Mouse (Mus musculus) thymus, postnatal 0 days (tissue): ENCODE data around the gene Stim2. TPM values are rescaled to one million over a fixed set of nuclear protein-coding genes. Genes with fewer than 3 reads are reported as not detected.

Experiments used
- DNase-seq: peaks from one replicate; pipeline ENCODE4 v3.0.0-alpha.2; 2015; ENCODE audit warnings: low spot score
- polyA plus RNA-seq: library from polyadenylated mRNA; unstranded; fragments of >200 nt; fragmentation: Nextera tagmentation; extraction: Ambion mirVana; gene quantifications from 2 replicates; pipeline ENCODE4 v1.2.1, GENCODE M21; 2015

Stim2 gene
- polyA plus RNA-seq, 1 experiment from 2014 or later: 28.8 TPM

- no peak for DNase-seq
These were observed 112.5 kb downstream of the Stim2 start for GRCm38 (mm10) chr5:54110789-54111188.

DNA sequence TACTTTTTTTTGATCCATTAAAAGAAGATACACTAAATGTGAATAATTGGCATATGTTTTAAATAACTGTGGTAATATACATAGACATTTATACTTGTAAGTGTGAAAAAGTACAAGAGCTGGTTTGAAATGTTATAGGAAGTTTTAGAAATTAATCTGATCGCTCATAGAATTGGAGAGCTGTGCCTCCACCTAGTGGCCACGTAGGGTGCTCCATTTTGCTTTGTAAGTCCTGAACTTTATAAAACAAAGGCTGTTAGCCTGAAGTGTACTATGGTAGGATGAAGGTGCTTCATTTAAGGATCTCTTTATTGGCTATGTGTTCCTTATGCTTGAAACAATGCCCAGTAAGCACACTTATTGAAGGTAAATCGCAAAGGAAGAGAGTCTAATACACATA, 115.0 kb downstream of the Stim2 start:
- peak; percentile 70 for DNase-seq

DNA sequence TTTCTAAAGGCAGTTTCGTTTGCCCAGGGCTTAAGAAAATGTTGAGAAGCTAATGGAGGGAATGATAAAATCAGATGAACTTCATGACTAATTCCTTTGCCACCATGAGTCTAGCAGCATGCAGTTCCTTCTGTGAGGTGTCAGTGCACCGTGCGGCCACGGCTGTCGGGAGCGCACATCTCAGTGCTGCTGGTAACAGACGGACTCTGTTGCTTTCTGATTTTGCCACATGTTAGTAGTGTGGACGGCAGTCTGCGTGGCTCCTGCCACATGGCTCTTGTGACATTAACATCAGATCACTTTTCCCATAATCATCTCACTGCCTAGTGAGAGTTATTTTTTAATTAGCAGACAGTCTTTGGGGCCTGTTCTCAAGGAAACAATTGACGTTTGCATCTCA, 118.2 kb downstream of the Stim2 start:
- no peak for DNase-seq

GRCm38 (mm10) chr5:54118410-54119212, 120.3 kb downstream of the Stim2 start:
- no peak for DNase-seq

- DNase-seq: no peak
These were observed 149.9 kb downstream of the Stim2 start for GRCm38 (mm10) chr5:54148091-54148795.

DNA sequence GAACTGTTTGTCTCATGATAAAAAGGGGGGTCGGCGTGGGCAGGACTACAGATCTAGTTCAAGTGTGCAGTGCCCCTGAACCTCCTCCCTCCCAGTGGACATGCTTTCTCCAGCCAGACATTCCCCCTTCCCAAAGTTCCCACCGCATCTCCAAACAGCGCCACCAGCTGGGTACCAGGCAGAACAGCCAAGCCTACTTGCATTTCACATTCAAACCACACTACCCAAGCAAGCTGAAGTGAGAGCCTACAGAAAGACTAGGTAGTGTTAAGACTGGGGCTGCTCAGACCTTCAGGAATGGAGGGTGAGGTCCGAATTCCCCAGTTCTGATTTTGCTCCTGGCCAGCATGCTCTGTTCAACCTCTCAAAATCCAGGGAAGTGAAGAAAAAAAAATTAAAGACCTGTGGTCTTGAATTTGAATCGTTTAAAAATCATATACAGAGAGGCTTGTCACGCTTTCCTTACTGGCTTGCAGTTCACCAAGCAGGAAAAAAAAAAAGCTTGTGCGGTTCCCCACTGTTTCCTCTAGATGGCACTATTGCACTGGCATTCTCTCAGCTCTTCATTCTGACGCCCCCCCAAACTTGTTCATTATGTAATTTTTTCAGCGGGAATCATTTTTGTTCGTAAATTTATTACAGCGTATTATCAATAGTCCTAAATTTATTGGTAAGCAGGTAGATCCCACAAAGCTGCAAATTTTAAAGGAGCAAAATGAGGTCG, 156.4 kb downstream of the Stim2 start:
- peak; percentile 67 for DNase-seq

GRCm38 (mm10) chr5:54155227-54155776, 157.0 kb downstream of the Stim2 start:
- DNase-seq: no peak

GRCm38 (mm10) chr5:54155916-54156315, 157.6 kb downstream of the Stim2 start:
- DNase-seq: no peak

DNA sequence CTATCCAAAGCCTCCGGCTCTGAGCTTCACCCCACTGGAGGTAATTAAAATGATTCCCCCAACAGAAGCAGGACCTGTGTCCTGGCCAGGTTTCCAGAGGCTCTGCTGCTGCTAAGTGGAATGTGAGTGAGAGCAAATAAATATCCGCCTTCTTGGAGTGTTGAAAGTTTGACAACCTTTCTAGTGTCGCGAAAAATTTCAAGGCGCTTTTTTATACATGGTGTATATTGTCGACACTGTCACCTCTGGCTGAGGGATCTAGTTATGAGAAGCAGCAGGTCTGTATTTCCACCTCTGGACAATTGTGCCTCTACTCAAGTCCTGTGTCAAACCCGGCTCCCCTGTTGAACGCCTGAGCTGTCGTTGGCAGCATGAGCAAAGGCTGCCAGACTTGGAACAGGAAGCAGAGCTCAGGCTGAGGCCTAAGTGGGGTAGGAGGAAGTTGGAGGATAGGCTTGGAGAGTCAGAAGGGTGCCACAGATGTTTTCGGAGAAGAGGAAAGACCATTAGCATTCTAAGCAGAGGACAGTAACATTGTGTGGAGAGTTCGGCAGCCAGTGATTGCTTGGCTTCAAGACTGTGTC, 158.7 kb downstream of the Stim2 start:
- peak; percentile 12 for DNase-seq

- DNase-seq: no peak
These were observed 159.9 kb downstream of the Stim2 start for GRCm38 (mm10) chr5:54158230-54158629.

DNA sequence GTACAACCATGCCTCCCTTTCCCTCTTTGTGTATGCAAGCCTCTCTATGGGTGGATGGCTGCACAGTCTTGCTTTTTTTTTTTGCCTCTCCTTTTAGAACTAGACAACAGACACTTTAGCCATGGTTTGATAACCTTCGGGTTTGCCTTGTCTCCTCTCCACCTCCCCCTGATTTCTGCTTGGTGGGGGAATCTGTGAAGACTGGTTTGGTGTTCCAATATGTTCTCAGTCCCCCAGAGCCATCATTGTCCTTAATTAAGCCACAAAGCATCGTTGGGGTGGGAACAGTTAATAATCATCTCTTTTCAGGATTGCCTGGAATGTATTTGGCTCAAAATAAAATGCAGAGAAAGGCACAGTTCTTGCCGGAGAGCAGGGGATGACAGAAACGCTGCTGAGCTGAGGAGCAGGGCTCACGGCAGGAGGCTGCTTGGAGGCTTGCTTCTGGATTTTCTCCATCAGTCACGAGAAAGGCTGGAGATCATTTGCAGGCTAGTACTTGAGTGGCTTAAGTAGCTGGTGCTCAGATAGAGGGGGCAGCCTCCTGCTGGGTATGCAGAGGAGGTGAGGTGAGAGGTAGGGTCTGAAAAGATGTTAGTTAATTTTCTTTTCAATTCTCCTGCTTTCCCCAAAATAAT, 161.0 kb downstream of the Stim2 start:
- no peak for DNase-seq

- DNase-seq: no peak
These were observed 162.3 kb downstream of the Stim2 start for GRCm38 (mm10) chr5:54160561-54160960.

DNA sequence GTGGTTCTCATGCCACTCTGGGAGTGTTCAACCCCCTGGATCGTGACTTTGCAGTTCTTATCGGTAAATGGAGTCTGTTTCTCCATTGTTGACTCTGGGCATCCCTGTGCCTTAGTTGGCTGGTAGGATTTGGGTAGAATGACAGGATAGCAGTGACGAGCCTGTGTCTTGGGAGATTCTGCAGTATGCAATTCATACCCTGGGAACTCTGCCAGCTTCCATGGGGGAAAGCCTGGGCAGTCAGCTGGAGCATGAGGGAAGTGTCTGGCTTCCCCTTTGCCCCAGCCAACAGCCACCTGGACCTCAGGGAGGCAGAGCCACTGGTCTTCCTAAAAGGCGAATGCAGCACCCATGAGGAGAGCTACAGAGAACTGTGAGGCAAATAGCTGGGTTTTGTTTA, 165.6 kb downstream of the Stim2 start:
- DNase-seq: no peak

Other genes with a start within 250 kb of the Stim2 start
- 14.1 and 15.8 TPM in 2 replicates for gene Tbc1d19, start 188.9 kb upstream of the Stim2 start, polyA plus RNA-seq